Mouse (Mus musculus): Measurements from ENCODE around the gene Immp2l. TPM values are rescaled to one million over a fixed set of nuclear protein-coding genes. Genes with fewer than 3 reads are reported as not detected.

Gene Immp2l
- polyA plus RNA-seq, 1 experiment from 2014 or later = 7.4 TPM

GRCm38 (mm10) chr12:41644802-41645551 lies 621.1 kb downstream of the Immp2l start:
- H3K36me3 ChIP-seq (ENCODE audit: control insufficient read depth, insufficient read depth, low read length) = no peaks in the 10 kb centered on the region
- H3K27ac ChIP-seq (ENCODE audit: low read depth, low read length) = no peak overlapping the region
- 54% methylated on average over 4 of the region's 4 CpGs for WGBS
- no peaks in the 10 kb centered on the region for H3K27me3 ChIP-seq (ENCODE audit: control insufficient read depth, insufficient read depth, low read length)
- no peak overlapping the region for H3K4me2 ChIP-seq (replicated peaks; ENCODE audit: low read depth, low read length)
- H3K9me3 ChIP-seq (ENCODE audit: control insufficient read depth, low read length) = no peaks in the 10 kb centered on the region
- no peak overlapping the region for H3K4me3 ChIP-seq (ENCODE audit: low read length)
- no peak overlapping the region for H3K9ac ChIP-seq (ENCODE audit: low read depth, low read length)
- H3K4me1 ChIP-seq (ENCODE audit: control insufficient read depth, insufficient read depth, low read length) = no peaks in the 10 kb centered on the region
- no peak for ATAC-seq (ENCODE audit: low FRiP score, low TSS enrichment)

GRCm38 (mm10) chr12:41646956-41647575 lies 623.2 kb downstream of the Immp2l start:
- H3K27me3 ChIP-seq (ENCODE audit: control insufficient read depth, insufficient read depth, low read length) = no peaks in the 10 kb centered on the region
- no peak overlapping the region for H3K27ac ChIP-seq (ENCODE audit: low read depth, low read length)
- no peaks in the 10 kb centered on the region for H3K9me3 ChIP-seq (ENCODE audit: control insufficient read depth, low read length)
- H3K4me1 ChIP-seq (ENCODE audit: control insufficient read depth, insufficient read depth, low read length) = no peaks in the 10 kb centered on the region
- H3K36me3 ChIP-seq (ENCODE audit: control insufficient read depth, insufficient read depth, low read length) = no peaks in the 10 kb centered on the region
- no peak overlapping the region for H3K9ac ChIP-seq (ENCODE audit: low read depth, low read length)
- H3K4me2 ChIP-seq (replicated peaks; ENCODE audit: low read depth, low read length) = no peak overlapping the region
- no peak for ATAC-seq (ENCODE audit: low FRiP score, low TSS enrichment)
- H3K4me3 ChIP-seq (ENCODE audit: low read length) = no peak overlapping the region
- 27% methylated on average over 5 of the region's 5 CpGs for WGBS

- Histone ChIP-seq H3K4me1 (ENCODE audit: control insufficient read depth, insufficient read depth, low read length) (no peaks in the 10 kb centered on the region), H3K9me3 (ENCODE audit: control insufficient read depth, low read length) (no peaks in the 10 kb centered on the region), H3K27ac (ENCODE audit: low read depth, low read length) (no peak overlapping the region), H3K4me3 (ENCODE audit: low read length) (no peak overlapping the region), H3K36me3 (ENCODE audit: control insufficient read depth, insufficient read depth, low read length) (no peaks in the 10 kb centered on the region), H3K27me3 (ENCODE audit: control insufficient read depth, insufficient read depth, low read length) (no peaks in the 10 kb centered on the region), H3K4me2 (replicated peaks; ENCODE audit: low read depth, low read length) (no peak overlapping the region), H3K9ac (ENCODE audit: low read depth, low read length) (no peak overlapping the region)
- no peak for ATAC-seq (ENCODE audit: low FRiP score, low TSS enrichment)
- 84% methylated on average over 2 of the region's 2 CpGs for WGBS
Measured at GRCm38 (mm10) chr12:41647675-41648074, 623.8 kb downstream of the Immp2l start.

GRCm38 (mm10) chr12:41649826-41650541 lies 626.1 kb downstream of the Immp2l start:
- H3K4me3 ChIP-seq (ENCODE audit: low read length) = no peak overlapping the region
- H3K27ac ChIP-seq (ENCODE audit: low read depth, low read length) = no peak overlapping the region
- H3K36me3 ChIP-seq (ENCODE audit: control insufficient read depth, insufficient read depth, low read length) = no peaks in the 10 kb centered on the region
- H3K27me3 ChIP-seq (ENCODE audit: control insufficient read depth, insufficient read depth, low read length) = no peaks in the 10 kb centered on the region
- H3K4me2 ChIP-seq (replicated peaks; ENCODE audit: low read depth, low read length) = no peak overlapping the region
- H3K4me1 ChIP-seq (ENCODE audit: control insufficient read depth, insufficient read depth, low read length) = no peaks in the 10 kb centered on the region
- ATAC-seq (ENCODE audit: low FRiP score, low TSS enrichment) = no peak
- WGBS = 78% methylated on average over 8 of the region's 8 CpGs
- no peak overlapping the region for H3K9ac ChIP-seq (ENCODE audit: low read depth, low read length)
- H3K9me3 ChIP-seq (ENCODE audit: control insufficient read depth, low read length) = no peaks in the 10 kb centered on the region

- H3K4me2 ChIP-seq (replicated peaks; ENCODE audit: low read depth, low read length) = no peak overlapping the region
- WGBS = 83% methylated on average over 3 of the region's 3 CpGs
- no peak overlapping the region for H3K9ac ChIP-seq (ENCODE audit: low read depth, low read length)
- no peak overlapping the region for H3K27ac ChIP-seq (ENCODE audit: low read depth, low read length)
- no peak for ATAC-seq (ENCODE audit: low FRiP score, low TSS enrichment)
- H3K9me3 ChIP-seq (ENCODE audit: control insufficient read depth, low read length) = no peaks in the 10 kb centered on the region
- H3K4me3 ChIP-seq (ENCODE audit: low read length) = no peak overlapping the region
- H3K27me3 ChIP-seq (ENCODE audit: control insufficient read depth, insufficient read depth, low read length) = no peaks in the 10 kb centered on the region
- no peaks in the 10 kb centered on the region for H3K36me3 ChIP-seq (ENCODE audit: control insufficient read depth, insufficient read depth, low read length)
- H3K4me1 ChIP-seq (ENCODE audit: control insufficient read depth, insufficient read depth, low read length) = no peaks in the 10 kb centered on the region
Measured at GRCm38 (mm10) chr12:41668280-41668679, 644.4 kb downstream of the Immp2l start.

GRCm38 (mm10) chr12:41669481-41669880 lies 645.6 kb downstream of the Immp2l start:
- Histone ChIP-seq H3K4me2 (replicated peaks; ENCODE audit: low read depth, low read length) (no peak overlapping the region), H3K27ac (ENCODE audit: low read depth, low read length) (no peak overlapping the region), H3K9ac (ENCODE audit: low read depth, low read length) (no peak overlapping the region), H3K4me3 (ENCODE audit: low read length) (no peak overlapping the region), H3K9me3 (ENCODE audit: control insufficient read depth, low read length) (no peaks in the 10 kb centered on the region), H3K36me3 (ENCODE audit: control insufficient read depth, insufficient read depth, low read length) (no peaks in the 10 kb centered on the region), H3K27me3 (ENCODE audit: control insufficient read depth, insufficient read depth, low read length) (no peaks in the 10 kb centered on the region), H3K4me1 (ENCODE audit: control insufficient read depth, insufficient read depth, low read length) (no peaks in the 10 kb centered on the region)
- no peak for ATAC-seq (ENCODE audit: low FRiP score, low TSS enrichment)
- WGBS = 75% methylated on average over 1 of the region's 1 CpGs

GRCm38 (mm10) chr12:41674861-41675260 lies 651.0 kb downstream of the Immp2l start:
- Histone ChIP-seq H3K4me2 (replicated peaks; ENCODE audit: low read depth, low read length) (no peak overlapping the region), H3K27me3 (ENCODE audit: control insufficient read depth, insufficient read depth, low read length) (no peaks in the 10 kb centered on the region), H3K9me3 (ENCODE audit: control insufficient read depth, low read length) (no peaks in the 10 kb centered on the region), H3K4me1 (ENCODE audit: control insufficient read depth, insufficient read depth, low read length) (no peaks in the 10 kb centered on the region), H3K4me3 (ENCODE audit: low read length) (no peak overlapping the region), H3K9ac (ENCODE audit: low read depth, low read length) (no peak overlapping the region), H3K27ac (ENCODE audit: low read depth, low read length) (no peak overlapping the region), H3K36me3 (ENCODE audit: control insufficient read depth, insufficient read depth, low read length) (no peaks in the 10 kb centered on the region)
- 37% methylated on average over 2 of the region's 2 CpGs for WGBS
- no peak for ATAC-seq (ENCODE audit: low FRiP score, low TSS enrichment)

- Histone ChIP-seq H3K36me3 (ENCODE audit: control insufficient read depth, insufficient read depth, low read length) (no peaks in the 10 kb centered on the region), H3K4me2 (replicated peaks; ENCODE audit: low read depth, low read length) (no peak overlapping the region), H3K9ac (ENCODE audit: low read depth, low read length) (no peak overlapping the region), H3K27ac (ENCODE audit: low read depth, low read length) (no peak overlapping the region), H3K4me3 (ENCODE audit: low read length) (no peak overlapping the region), H3K9me3 (ENCODE audit: control insufficient read depth, low read length) (no peaks in the 10 kb centered on the region), H3K27me3 (ENCODE audit: control insufficient read depth, insufficient read depth, low read length) (no peaks in the 10 kb centered on the region), H3K4me1 (ENCODE audit: control insufficient read depth, insufficient read depth, low read length) (no peaks in the 10 kb centered on the region)
- 94% methylated on average over 1 of the region's 1 CpGs for WGBS
- no peak for ATAC-seq (ENCODE audit: low FRiP score, low TSS enrichment)
Measured at GRCm38 (mm10) chr12:41680141-41680540, 656.3 kb downstream of the Immp2l start.

GRCm38 (mm10) chr12:41682141-41682540 lies 658.3 kb downstream of the Immp2l start:
- no peak overlapping the region for H3K9ac ChIP-seq (ENCODE audit: low read depth, low read length)
- H3K4me3 ChIP-seq (ENCODE audit: low read length) = no peak overlapping the region
- no peak overlapping the region for H3K27ac ChIP-seq (ENCODE audit: low read depth, low read length)
- no peaks in the 10 kb centered on the region for H3K9me3 ChIP-seq (ENCODE audit: control insufficient read depth, low read length)
- H3K27me3 ChIP-seq (ENCODE audit: control insufficient read depth, insufficient read depth, low read length) = no peaks in the 10 kb centered on the region
- 50% methylated on average over 1 of the region's 1 CpGs for WGBS
- no peaks in the 10 kb centered on the region for H3K36me3 ChIP-seq (ENCODE audit: control insufficient read depth, insufficient read depth, low read length)
- no peak for ATAC-seq (ENCODE audit: low FRiP score, low TSS enrichment)
- H3K4me2 ChIP-seq (replicated peaks; ENCODE audit: low read depth, low read length) = no peak overlapping the region
- no peaks in the 10 kb centered on the region for H3K4me1 ChIP-seq (ENCODE audit: control insufficient read depth, insufficient read depth, low read length)
